Mouse (Mus musculus) brain, embryonic 14.5 days (tissue): ENCODE measurements at regions not wholly inside any gene's neighbourhood (a gene's known extent, or its start where the extent isn't known, plus 50 kb on each side); places are given as distances from the start of the nearest gene placed in this dataset.

Source experiments
- CTCF ChIP-seq: fragments of 200-500 bp; IDR thresholded peaks from 2 replicates; pipeline ENCODE4 v1.5.1; 2012; ENCODE audit warnings: inconsistent platforms, mild to moderate bottlenecking, moderate library complexity, borderline replicate concordance; ENCODE audit not compliant: insufficient read depth, insufficient read length; ENCODE audit errors: extremely low read depth
- POLR2A ChIP-seq: fragments of 200-500 bp; IDR thresholded peaks from 2 replicates; pipeline ENCODE4 v1.6.1; 2012; ENCODE audit warnings: mild to moderate bottlenecking, inconsistent platforms, borderline replicate concordance; ENCODE audit not compliant: poor library complexity, insufficient read depth, insufficient read length, severe bottlenecking; ENCODE audit errors: extremely low read depth

DNA sequence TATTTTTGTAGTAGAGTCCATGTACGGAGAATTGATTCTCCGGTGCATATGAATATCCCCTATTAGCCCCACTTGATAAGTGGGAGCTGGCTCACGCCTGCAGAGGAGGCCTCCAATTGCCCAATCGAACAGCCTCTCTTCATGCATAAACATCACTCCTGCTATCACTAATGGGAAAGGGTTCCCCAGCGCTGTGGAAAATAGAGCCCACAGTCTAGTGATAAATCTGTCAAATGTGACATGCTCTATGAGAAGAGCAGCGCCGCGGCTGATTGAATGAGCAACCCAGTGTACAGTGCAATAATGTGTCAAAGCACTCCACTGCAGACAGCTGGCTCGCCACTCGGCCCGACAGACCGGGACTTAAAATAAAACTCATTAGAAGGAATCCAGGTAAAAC, 182.8 kb upstream of the Id4 start:
- TF ChIP-seq POLR2A (no peak), CTCF (no peak)
